Mouse (Mus musculus): ENCODE data around the gene Fut7. TPM values are rescaled to one million over a fixed set of nuclear protein-coding genes. Genes with fewer than 3 reads are reported as not detected.

Gene Fut7
- total and polyA plus RNA-seq, 3 experiments: 0.08 to 0.21 TPM; not detected in 1

- Histone ChIP-seq H3K36me3 (ENCODE audit: control insufficient read depth in 1 of 2, insufficient read depth in 2 of 2, low read length in 2 of 2) (no peaks in the 10 kb centered on the region), H3K79me2 (ENCODE audit: control insufficient read depth, insufficient read depth, low read length, poor library complexity) (no peaks in the 10 kb centered on the region), H3K4me1 (ENCODE audit: control insufficient read depth in 1 of 2, insufficient read depth in 2 of 2, low read length in 2 of 2) (no peaks in the 10 kb centered on the region), H3K27me3 (ENCODE audit: control insufficient read depth in 1 of 2, insufficient read depth in 2 of 2, low read length in 2 of 2) (peaks cover 4 to 6% of the 10 kb centered on the region in 2 experiments; a peak in 3 of 4 replicates), H3K9me3 (replicated peaks; ENCODE audit: insufficient read depth, low read length) (no peaks in the 10 kb centered on the region), H3K4me3 (ENCODE audit: control insufficient read depth in 1 of 2, insufficient read depth in 1 of 2, low read depth in 2 of 2, low read length in 2 of 2) (no peak overlapping the region), H3K9ac (ENCODE audit: control insufficient read depth, low read depth, low read length, poor library complexity, severe bottlenecking) (no peak overlapping the region), H3K27ac (ENCODE audit: control insufficient read depth, low read depth, low read length) (no peak overlapping the region)
- DNase-seq (ENCODE audit: low read depth, low spot score): no peak
- no peak for TF ChIP-seq TCF12 (IDR thresholded peaks at IDR 0.05; ENCODE audit: low read depth, low read length)
Observed at GRCm38 (mm10) chr2:25394281-25395221, 28.5 kb upstream of the Fut7 start.

- Histone ChIP-seq H3K4me3 (ENCODE audit: control insufficient read depth in 1 of 2, insufficient read depth in 1 of 2, low read depth in 2 of 2, low read length in 2 of 2) (no peak within 1 kb of the TSS), H3K79me2 (ENCODE audit: control insufficient read depth, insufficient read depth, low read length, poor library complexity) (no peaks in the 10 kb centered on the region), H3K4me1 (ENCODE audit: control insufficient read depth in 1 of 2, insufficient read depth in 2 of 2, low read length in 2 of 2) (no peaks in the 10 kb centered on the region), H3K36me3 (ENCODE audit: control insufficient read depth in 1 of 2, insufficient read depth in 2 of 2, low read length in 2 of 2) (no peaks in the 10 kb centered on the region), H3K27me3 (ENCODE audit: control insufficient read depth in 1 of 2, insufficient read depth in 2 of 2, low read length in 2 of 2) (peaks cover 4 to 6% of the 10 kb centered on the region in 2 experiments; a peak in 3 of 4 replicates), H3K9me3 (replicated peaks; ENCODE audit: insufficient read depth, low read length) (no peaks in the 10 kb centered on the region), H3K27ac (ENCODE audit: control insufficient read depth, low read depth, low read length) (no peak within 1 kb of the TSS), H3K9ac (ENCODE audit: control insufficient read depth, low read depth, low read length, poor library complexity, severe bottlenecking) (no peak within 1 kb of the TSS)
- TF ChIP-seq SMC3 (IDR thresholded peaks at IDR 0.05; ENCODE audit: low read depth, low read length): no peak
- TF ChIP-seq BHLHE40 (IDR thresholded peaks at IDR 0.05; ENCODE audit: borderline replicate concordance, low read depth, low read length): no peak
- TF ChIP-seq USF2 (IDR thresholded peaks at IDR 0.05; ENCODE audit: borderline replicate concordance in 1 of 2, insufficient read depth in 1 of 2, low read depth in 1 of 2, low read length in 2 of 2): no peak
- no peak for TF ChIP-seq ZMIZ1 (IDR thresholded peaks at IDR 0.05; ENCODE audit: low read depth, low read length)
- TF ChIP-seq POLR2AphosphoS2 (IDR thresholded peaks at IDR 0.05; ENCODE audit: low read length): no peak
- peak in 1 of 2 experiments; percentile 22; a peak in 1 of 4 replicates for TF ChIP-seq POLR2A (IDR thresholded peaks at IDR 0.05; ENCODE audit: control insufficient read depth in 1 of 2, insufficient read depth in 1 of 2, low read depth in 1 of 2, low read length in 2 of 2, poor library complexity in 1 of 2)
- TF ChIP-seq GABPA (IDR thresholded peaks at IDR 0.05; ENCODE audit: low read depth, low read length): no peak
- DNase-seq (ENCODE audit: low read depth, low spot score): no peak
Observed at GRCm38 (mm10) chr2:25395721-25396596, 27.1 kb upstream of the Fut7 start, which contains the start of gene Entpd2. Entpd2 (plus strand) TSS chr2:25395874.

- Histone ChIP-seq H3K4me1 (ENCODE audit: control insufficient read depth in 1 of 2, insufficient read depth in 2 of 2, low read length in 2 of 2) (no peaks in the 10 kb centered on the region), H3K9ac (ENCODE audit: control insufficient read depth, low read depth, low read length, poor library complexity, severe bottlenecking) (no peak overlapping the region), H3K36me3 (ENCODE audit: control insufficient read depth in 1 of 2, insufficient read depth in 2 of 2, low read length in 2 of 2) (no peaks in the 10 kb centered on the region), H3K4me3 (ENCODE audit: control insufficient read depth in 1 of 2, insufficient read depth in 1 of 2, low read depth in 2 of 2, low read length in 2 of 2) (no peak overlapping the region), H3K79me2 (ENCODE audit: control insufficient read depth, insufficient read depth, low read length, poor library complexity) (no peaks in the 10 kb centered on the region), H3K9me3 (replicated peaks; ENCODE audit: insufficient read depth, low read length) (no peaks in the 10 kb centered on the region), H3K27me3 (ENCODE audit: control insufficient read depth in 1 of 2, insufficient read depth in 2 of 2, low read length in 2 of 2) (peaks cover 4 to 6% of the 10 kb centered on the region in 2 experiments; a peak in 3 of 4 replicates), H3K27ac (ENCODE audit: control insufficient read depth, low read depth, low read length) (no peak overlapping the region)
- TF ChIP-seq MAX (IDR thresholded peaks at IDR 0.05; ENCODE audit: low read length): no peak
- no peak for TF ChIP-seq CTCF (IDR thresholded peaks at IDR 0.05 in 2 of 3, conservative IDR thresholded peaks at IDR 0.05 in 1 of 3; ENCODE audit: control insufficient read depth in 1 of 3, insufficient read depth in 1 of 3, low read depth in 2 of 3, low read length in 3 of 3, poor library complexity in 1 of 3, severe bottlenecking in 1 of 3)
- no peak for TF ChIP-seq CHD2 (IDR thresholded peaks at IDR 0.05; ENCODE audit: low read length)
- TF ChIP-seq MAZ (IDR thresholded peaks at IDR 0.05; ENCODE audit: low read depth, low read length): no peak
- no peak for TF ChIP-seq MAFK (IDR thresholded peaks at IDR 0.05; ENCODE audit: borderline replicate concordance, low read depth, low read length)
- no peak for TF ChIP-seq ZKSCAN1 (IDR thresholded peaks at IDR 0.05; ENCODE audit: low read depth, low read length)
- no peak for TF ChIP-seq RAD21 (IDR thresholded peaks at IDR 0.05; ENCODE audit: low read depth, low read length)
- no peak for TF ChIP-seq MYB (IDR thresholded peaks at IDR 0.05; ENCODE audit: low read depth, low read length)
- no peak for TF ChIP-seq USF2 (IDR thresholded peaks at IDR 0.05; ENCODE audit: borderline replicate concordance in 1 of 2, insufficient read depth in 1 of 2, low read depth in 1 of 2, low read length in 2 of 2)
- TF ChIP-seq ZNF384 (IDR thresholded peaks at IDR 0.05; ENCODE audit: low read depth, low read length): no peak
- no peak for TF ChIP-seq POLR2A (IDR thresholded peaks at IDR 0.05; ENCODE audit: control insufficient read depth in 1 of 2, insufficient read depth in 1 of 2, low read depth in 1 of 2, low read length in 2 of 2, poor library complexity in 1 of 2)
- TF ChIP-seq HCFC1 (IDR thresholded peaks at IDR 0.05; ENCODE audit: low read depth, low read length): no peak
- DNase-seq (ENCODE audit: low read depth, low spot score): no peak
Observed at GRCm38 (mm10) chr2:25396597-25396983, 26.5 kb upstream of the Fut7 start.
